ENCODE assay signal across 16 mouse cellular contexts in the genomic region with DNA sequence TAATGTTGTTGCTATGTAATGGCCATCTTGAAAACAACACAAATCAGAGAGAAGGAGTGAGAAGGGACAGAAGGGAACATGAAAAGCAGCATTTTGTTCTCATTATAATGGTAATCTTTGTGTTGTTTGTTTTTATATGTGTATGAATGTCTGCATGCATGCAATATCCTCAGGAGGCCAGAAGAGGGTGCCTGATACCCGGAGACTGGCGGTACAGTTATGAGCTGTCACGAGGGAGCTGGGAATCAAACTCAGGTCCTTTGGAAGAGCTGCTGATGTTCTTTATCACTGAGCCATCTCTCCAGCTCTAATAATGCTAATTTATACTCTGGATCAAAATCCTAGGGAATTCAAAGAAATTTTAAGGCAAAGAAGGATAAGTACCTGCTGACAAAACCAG.
"Had no signal": no experiment of that assay in that cellular context is flagged by ENCODE, and none has a peak within 500 bp of the region (broad histone marks: within the 10 kb centered on the region; RNA-seq: fewer than 3 reads in every experiment).

No protein-coding gene starts in this region.

- H3K36me3 ChIP-seq: limb, embryonic 13.5 days; midbrain, embryonic 10.5 days; midbrain, embryonic 15.5 days; neural tube, embryonic 13.5 days had no signal

- H3K4me3 ChIP-seq: limb, embryonic 13.5 days; midbrain, embryonic 10.5 days; midbrain, embryonic 15.5 days; neural tube, embryonic 13.5 days had no signal

- H3K4me1 ChIP-seq: limb, embryonic 13.5 days; midbrain, embryonic 10.5 days; midbrain, embryonic 15.5 days; neural tube, embryonic 13.5 days had no signal

- H3K9me3 ChIP-seq: limb, embryonic 13.5 days; midbrain, embryonic 10.5 days; midbrain, embryonic 15.5 days; neural tube, embryonic 13.5 days had no signal

- ATAC-seq: intestine, postnatal 0 days; lung, postnatal 0 days; midbrain, embryonic 15.5 days had no signal

- H3K4me2 ChIP-seq: limb, embryonic 13.5 days; midbrain, embryonic 15.5 days; neural tube, embryonic 13.5 days had no signal

- H3K9ac ChIP-seq: limb, embryonic 13.5 days; liver, embryonic 14.5 days; midbrain, embryonic 15.5 days; neural tube, embryonic 13.5 days had no signal

- DNase-seq: kidney, adult 9 months; kidney, postnatal 36 days; left cerebral cortex, postnatal 4 days; lung, adult 18-20 months; lung, postnatal 4 days; retina, postnatal 1 day; right cerebral cortex, postnatal 14 days; thymus, postnatal 4 days had no signal

- H3K27me3 ChIP-seq: limb, embryonic 13.5 days; midbrain, embryonic 15.5 days; neural tube, embryonic 13.5 days had no signal

- H3K27ac ChIP-seq: kidney, postnatal 0 days; limb, embryonic 13.5 days; liver, embryonic 14.5 days; midbrain, embryonic 10.5 days; midbrain, embryonic 15.5 days; neural tube, embryonic 13.5 days had no signal
